Mouse (Mus musculus) hindlimb bud, embryonic 11.5 days (tissue): ENCODE measurements at regions not wholly inside any gene's neighbourhood (a gene's known extent, or its start where the extent isn't known, plus 50 kb on each side); places are given as distances from the start of the nearest gene placed in this dataset.

Experiments
- DNase-seq: peaks from one replicate; pipeline ENCODE4 v3.0.0-alpha.2; 2012; ENCODE audit warnings: low read depth, low spot score; ENCODE audit errors: extremely low spot score

DNA sequence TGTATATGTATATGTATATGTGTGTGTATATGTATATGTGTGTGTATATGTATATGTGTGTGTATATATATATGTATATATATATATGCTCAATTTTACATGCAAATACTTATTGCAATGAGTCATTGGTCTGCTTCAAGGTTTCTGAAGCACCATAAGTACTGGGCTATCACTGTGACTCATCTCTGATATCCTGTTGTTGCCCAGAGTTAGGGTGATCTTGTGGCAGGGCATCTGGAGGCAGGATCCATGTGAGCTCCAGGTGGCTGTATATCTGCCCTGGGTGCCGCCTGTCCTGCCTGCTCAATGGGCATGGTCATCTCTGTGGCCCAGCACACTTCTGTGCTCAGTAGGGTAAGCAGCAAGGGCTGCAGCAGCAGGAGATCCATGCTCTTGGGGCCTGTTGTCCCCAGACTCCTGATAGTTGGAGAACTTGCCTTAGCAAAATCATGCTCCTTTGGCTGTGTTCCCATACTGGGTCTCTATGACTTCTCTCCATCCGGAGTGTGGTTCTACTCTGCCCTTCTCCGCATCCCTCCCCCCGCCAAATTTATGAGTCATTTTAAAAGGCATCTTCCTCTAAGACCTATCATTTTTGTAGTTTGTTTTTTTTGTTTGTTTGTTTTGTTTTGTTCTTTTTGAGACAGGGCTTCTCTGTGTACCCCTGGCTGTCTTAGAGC is 356.1 kb downstream of the Hace1 start:
- no peak for DNase-seq

DNA sequence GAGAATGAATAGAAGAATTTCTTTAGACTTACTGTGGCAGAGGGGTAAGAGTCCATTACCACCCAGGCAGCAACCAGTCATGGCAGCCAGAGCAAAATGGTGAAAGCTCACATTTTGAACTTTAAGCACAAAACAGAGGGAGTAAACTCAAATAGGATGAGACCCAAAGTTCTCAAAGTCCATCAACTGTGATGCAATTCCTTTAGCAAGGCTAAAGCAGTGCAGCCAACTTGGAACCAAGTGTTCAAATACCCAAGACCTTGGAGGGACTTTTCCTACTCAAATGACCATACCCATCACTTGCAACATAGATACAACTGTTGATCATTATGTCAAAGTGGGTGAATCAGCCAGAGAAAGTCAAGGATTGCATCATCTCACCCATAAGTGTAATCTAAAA is 380.1 kb downstream of the Hace1 start:
- no peak for DNase-seq

DNA sequence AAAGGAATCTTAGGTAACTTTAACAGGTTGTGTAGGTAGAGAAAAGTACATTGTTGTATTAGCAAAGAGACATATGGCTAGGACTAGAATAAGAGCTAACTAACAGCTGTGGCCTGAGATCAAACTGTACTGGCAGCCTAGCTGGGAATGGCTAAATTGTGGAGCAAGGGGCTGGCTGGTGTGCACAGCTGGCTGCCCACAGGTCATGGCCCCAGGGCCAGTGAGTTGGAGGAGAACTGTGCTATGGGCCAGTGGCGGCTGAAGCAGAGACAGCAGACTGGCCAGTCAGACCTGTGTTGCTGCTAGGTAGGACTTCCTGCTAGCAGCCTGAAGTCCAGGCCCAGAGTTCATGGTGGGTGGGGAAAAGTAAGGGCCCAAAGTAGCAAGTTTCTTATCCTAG is 394.6 kb downstream of the Hace1 start:
- DNase-seq: no peak

DNA sequence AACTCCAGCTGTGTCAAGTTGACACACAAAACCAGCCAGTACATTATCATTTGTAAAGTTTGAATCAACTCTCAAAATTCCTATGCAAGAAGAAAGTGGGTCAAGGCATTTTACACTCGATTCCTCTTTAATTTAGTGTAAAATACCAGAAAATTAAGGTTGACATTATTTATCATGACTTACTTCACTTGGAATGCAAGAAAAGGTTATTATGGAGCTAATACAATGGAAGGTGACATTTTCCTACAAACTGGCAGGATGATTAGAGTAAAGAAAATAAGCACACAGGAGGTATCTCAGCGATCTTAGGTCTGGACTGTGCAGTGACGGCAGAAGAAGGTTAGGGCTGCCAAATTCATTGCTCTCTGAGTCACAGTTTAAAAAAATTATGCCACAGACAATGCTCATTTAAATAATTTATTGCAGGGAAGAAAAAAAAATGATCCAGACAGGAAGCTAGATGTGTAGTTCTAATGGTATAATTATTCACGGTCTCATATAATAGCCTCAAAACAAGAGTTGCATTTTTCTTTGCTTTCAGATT is 405.2 kb downstream of the Hace1 start:
- no peak for DNase-seq

DNA sequence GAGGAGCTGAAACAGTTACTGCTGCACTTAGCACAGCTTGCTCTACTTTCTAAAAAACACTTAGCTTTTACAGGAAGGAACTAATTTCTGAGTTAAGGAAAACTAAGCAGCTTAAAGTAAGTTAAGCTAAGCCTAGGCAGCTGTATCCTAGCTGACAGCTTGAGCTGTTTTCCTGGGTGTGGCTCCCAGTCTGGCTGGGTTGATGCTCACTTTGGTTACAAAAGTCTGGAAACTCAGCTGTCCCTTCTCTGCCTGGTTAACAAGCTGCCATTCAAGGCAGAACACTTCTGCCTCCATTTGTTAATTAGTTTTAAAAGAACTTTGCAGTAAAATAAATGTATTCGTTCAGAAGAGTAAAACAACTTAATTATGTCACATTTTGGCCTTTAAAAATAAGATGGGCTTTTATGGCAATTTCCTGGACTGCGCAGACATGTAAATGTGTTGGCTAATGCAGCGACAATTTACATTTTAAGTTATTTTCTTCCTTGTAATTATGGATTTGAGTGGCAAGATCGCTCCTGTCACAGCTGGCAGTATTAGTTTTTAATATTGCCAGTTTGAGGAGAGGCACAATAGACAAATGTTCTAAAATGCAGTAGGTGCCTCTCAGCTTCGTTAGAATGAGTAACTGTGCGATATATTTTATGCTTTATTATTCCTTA is 406.2 kb downstream of the Hace1 start:
- no peak for DNase-seq

DNA sequence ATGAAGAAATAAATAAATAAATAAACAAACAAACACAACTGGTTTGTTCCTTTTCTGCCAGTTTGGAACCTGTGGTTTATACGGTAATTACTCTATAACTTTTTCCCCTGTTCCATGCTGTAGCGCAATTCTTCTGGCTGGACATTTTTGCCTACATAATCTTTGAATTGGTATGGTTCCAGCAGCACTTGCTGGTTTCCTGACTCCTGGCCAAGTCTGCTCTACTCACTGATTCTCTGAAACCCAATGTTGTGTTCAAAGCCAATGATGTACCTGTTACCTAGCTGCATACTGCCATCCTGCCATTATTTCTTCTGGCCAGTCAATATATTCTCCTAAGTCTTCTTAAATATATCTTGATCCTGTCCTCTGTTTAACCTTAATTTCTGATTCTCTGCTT is 408.7 kb downstream of the Hace1 start:
- DNase-seq: no peak

DNA sequence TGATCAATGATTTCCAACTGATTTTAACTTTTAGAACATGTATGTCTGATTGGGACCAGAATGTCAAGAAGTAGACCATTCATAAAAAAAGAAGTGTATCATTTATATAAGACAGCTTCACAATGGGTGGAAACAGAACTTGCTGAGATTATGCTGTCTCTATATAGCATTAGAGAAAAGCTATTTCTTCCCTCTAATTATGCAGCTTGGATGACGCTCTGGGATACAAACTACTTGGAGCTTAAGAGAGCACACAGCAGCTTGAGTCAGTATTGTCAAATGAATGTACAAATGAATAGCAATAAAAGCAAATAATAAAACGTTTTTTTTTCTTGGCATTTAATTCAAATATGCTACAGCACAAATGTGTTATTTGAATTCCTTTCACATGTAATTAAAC is 428.7 kb downstream of the Hace1 start:
- DNase-seq: no peak

DNA sequence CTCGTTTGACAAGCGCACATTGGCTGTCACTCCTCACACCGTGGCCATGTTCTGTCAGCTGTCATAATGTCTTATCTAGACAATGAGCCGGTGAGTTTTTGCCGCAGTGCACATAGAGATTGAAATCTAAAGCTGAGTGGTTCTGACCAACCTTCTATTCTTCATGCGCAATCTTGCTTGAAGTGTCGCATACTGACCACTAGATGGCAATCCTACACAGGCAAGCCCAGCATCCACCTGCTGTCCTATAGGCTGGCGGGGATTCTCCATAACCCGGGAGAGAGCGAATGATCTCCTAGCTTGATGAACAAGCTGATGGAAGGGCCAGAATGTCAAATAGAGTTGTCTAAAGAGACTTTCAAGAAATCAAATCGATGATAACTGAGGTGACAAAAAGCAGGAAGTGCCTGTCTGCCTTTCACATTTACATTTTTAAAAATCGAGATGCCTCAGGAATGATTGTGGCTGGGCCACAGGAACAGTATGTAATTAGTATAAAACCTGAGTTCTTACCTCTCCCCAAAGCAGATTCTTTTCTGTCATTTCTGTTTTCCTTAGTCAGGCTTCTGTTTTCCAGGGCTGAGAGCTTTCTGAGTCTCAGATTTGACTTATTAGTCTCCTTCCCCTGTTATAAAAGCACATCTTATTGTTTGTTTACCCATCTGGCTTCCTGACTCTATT is 434.4 kb downstream of the Hace1 start:
- peak; percentile 41 for DNase-seq

DNA sequence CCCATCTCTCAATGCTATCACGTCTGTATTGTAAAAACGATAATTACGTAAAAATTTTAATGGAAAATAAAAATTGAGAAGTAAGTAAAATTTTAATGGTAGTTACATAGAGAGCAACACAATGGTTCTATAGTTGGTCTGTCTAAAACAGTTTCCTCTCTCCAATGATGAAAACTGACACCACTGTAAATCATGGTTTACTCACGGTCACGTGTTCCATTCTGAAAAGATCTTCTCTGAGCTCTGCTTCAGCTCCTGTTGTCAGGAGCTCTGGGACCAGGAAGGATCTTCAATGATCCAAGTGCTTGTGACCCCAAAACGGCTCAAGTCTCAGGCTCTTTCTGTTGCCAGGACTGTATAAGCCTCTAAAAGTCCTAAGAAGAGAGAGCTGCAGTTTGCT is 435.0 kb downstream of the Hace1 start:
- DNase-seq: no peak

DNA sequence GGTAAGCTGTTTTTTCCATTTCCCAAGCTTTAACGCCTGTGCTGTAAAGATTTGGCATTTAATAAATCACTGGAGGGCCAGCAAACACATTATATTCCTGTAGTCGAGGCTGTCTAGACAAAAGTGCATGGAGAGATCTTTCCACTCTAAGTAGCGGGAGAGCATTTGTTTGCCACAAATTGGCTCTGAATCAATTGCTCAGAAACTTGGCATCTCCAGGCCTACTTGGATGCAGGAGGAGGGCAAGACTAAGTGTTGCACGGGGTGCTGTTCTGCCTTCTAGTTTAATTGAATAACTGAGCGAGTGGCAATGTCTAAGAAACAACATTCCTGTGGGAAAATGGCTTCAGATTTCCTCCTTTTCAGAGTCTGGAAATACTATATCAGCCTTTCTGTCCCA is 438.7 kb downstream of the Hace1 start:
- no peak for DNase-seq

DNA sequence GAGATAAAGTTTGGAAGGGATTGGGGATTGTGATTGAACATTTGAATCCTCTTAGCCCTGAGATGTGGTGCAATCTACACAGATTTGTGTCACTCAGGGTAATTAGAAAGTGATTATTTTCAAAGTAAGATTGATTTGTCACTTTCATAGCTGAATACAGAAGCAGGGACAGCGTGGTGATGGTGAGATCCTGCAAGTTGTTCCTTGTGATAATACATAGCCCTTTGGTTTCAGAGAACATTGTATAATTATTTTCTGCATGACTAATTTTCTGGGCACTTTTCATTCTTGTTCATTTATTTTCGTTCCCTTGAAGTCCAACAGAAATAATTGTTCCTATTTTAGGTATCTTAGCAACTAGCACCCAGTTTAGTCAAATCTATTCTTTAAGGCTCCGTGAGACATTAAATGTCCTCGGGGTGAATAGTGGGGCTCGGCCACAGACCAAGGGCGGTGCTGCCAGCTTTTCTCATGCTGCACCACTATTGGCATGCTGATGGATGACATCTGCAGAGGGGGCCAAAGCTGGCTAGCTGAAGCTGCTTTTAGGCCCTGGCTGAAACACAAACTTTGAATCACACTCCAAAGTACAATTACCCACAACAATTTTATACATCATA is 468.0 kb downstream of the Hace1 start:
- no peak for DNase-seq

DNA sequence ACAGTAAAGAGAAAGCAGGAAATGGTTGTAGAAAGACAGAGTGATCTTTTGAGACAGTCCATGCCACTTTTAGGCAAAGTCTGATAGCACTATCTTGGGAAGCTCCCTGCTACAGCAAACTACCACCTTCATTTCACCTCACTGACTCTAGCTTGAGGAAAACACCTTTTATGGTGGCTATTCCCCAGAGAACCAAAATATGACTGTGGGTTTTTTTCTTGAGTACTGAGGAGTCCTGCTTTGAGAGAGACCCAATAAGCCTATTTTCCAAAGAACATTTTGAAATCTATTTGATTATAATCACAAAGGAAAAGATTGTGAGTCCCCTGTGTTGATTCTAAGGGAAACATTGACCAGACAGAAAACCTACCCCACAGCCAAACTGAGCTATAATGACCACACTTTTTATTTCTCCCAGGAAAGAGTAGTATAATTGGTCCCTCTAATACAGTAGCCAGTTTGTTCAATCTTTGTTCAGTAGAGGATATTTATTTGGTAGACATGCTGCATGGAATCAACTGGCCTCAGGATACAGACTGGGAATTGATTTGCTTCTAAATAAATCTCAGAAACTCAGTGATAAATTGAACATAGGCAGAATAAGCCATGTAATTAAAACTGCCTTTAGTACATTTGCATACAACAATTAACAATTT is 468.6 kb downstream of the Hace1 start:
- DNase-seq: no peak

DNA sequence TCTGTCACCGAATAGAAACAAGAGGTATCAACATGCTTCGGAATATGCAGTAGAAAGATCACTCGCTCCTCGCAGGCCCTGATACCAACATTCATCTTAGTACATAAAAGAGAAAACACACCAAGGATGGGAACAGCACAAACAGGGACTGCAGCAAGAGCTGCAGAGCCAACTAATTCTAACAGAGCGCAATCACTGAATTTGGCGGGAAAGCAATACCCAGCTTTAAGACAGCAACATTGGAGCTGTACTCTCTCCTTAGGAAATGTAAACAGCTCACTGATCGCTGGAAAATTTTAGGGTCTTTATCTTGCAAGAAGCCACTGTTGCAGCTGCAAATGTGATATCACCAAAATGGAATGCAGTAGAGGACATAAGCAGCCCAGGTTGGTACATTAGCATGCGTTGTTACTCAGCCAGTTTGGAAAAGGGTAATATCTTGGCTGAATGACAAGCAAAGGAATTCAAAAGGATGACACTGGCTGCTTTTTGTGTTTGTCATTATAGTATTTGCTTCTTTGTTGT is 469.3 kb downstream of the Hace1 start:
- no peak for DNase-seq

DNA sequence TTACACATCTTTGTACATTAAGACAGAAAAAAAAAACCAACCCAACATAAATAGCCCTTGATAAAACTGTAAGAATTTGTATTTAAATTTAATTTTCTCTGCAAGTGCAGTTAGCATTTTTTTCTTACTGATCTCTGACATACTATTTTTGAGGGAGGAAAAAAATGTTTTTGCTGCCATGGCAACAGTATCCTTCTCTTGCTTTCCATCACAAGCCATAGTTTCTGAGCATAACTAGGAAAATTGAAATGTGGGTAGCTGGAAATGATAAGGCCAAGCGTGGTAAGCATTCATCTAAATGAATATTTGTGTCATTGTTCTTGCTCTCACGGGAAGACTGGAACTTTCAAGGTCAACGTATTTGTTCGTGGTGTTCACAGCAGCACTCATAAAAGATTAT is 470.0 kb downstream of the Hace1 start:
- no peak for DNase-seq

DNA sequence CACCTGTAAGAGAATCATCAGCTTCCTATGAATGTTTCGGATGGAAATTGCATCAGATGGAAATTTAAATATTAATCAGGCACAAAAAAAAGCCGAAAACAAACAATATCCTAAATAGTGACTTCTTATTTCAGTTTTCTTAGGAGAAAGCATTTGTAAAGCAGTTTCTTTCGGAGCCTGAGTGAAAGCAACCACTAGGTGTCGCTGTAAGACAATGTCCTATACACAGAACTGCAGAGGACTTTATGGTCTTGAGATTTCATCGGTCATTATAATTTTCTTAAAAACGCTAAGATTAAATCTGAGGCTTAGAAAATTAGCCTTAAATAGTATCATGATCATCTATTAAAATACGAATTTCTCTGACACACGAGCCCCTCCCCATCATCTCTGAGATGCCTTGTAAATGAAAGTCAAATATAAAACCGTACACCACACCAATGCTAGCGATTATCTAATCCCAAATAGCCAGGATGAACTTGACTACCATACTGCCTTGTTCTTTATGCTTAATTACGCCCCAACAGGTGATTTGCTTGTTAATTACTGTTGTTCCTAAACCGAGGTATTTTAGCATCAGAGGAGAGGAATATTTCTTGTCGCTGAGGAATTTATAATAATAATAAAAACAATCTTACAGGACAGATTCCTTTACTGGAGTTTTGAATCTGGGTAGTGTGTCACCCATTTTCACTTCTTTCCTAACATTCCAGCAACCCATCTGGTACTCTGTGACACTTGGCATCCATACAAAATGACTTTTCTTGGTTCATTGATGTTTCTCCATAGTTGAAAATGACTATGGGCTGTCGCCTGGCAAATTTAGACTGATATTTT is 480.0 kb downstream of the Hace1 start:
- DNase-seq: peak; percentile 74

DNA sequence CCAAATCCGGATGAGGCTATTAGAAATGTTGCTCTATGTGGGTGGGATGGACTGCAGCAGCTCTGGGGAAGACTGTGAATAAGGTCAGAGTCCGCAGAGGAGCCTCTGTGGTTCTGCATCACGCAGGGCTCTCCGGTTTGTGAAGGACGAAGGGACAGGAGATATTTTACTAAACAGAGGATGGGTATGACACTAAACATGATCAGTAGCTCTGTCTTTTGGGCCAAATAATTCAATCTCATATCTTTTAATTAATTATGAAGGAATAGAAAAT is 480.5 kb downstream of the Hace1 start:
- no peak for DNase-seq

DNA sequence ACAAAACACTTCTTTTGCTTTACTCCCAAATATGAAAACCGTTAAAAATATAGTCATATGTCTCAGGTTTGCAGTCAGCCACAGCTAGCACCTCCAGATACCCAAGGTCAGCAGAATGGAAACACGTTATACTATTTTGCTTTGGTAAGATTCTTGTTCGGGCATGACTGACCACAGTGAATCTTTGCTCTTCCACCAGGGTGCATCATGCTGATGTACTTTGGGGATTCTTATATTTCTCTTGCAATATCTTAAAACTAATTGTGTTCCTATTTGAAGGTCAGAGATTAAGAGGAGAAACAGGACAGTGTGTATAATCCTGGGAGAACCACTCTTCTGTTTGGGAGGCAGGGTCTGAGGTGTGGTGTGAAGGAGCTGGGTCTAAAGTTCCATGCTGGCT is 481.7 kb downstream of the Hace1 start:
- DNase-seq: no peak

DNA sequence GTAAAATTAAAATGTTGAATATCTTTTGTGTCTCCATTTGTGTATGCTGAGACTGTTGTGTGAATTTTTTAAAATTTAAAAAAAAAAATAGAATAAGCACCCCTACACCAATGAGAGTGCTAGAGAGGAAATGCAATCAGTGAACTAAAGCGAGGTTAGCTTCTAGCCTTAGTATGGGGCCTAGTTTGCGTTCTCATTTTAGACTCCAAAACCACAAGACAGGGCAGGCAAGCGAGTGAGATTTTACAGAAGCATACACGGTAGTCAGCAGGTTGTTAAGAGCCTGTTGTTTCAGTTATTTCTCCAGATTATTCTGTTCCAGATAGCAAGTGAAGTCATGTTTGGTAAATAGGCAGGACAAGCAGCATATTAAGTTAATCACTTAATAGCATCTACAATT is 486.2 kb downstream of the Hace1 start:
- no peak for DNase-seq

DNA sequence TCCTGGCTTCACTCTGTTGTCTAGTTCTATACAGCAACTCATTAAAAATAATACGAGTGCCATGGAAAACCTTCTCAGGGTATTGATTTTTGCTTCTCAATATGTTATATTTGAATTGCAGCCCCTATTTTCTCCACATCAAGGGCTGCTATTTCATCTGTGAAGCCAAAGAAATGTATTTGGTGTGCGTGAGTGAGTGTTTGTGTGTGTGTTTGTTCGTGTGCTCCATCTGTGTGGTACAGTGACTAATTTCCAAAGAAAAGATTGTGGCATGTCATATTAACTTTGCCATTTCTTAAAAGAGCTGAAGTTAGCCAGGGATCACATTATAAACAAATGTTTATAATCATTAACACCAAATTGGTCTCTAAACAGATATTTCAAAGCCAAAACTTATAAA is 493.1 kb downstream of the Hace1 start:
- DNase-seq: no peak

DNA sequence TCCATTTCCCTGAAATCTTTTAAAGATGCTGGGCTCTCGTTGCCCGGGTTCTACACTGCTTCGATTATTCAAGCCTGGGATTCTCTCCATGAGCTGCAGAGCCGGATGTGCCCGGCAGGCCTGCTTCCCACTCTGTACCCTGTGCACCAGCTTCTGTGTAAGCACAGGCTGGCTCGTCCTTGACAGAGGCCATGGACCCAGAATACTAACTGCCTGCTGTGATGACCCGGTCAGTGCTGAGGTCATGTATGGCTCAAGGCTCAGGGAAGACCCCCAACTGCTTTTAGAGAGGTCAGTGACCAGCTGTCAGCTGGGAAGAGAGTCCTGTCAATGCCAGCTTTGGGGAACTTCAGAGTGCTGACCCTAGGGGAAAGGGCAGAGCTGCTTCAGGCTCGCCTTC is 493.6 kb downstream of the Hace1 start:
- DNase-seq: no peak
